Mouse (Mus musculus): Measurements from ENCODE around the gene Prcp.

DNA sequence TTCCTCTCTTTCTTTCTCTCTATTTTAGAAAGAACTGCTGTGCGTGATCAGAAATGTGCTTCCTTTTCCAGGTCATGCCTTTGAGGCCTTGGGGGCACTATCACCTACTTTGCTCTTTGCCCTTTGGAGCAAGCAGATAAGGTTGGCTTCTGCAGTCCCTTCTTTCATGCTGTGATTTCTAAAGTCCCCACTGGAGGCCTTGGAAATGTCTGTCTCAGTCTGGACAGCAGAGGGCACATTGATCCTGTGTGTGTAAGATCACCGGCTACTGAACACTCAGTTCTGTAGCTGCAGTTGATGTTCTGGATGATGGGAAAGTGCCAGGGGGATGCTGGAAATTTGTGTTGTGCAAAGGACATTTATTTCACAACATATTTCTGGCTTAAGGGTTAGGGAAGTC, 22.8 kb downstream of the Prcp start:
- TF ChIP-seq POLR2A (IDR thresholded peaks at IDR 0.05; ENCODE audit: low read depth, low read length) (no peak), CTCF (IDR thresholded peaks at IDR 0.05; ENCODE audit: extremely low read depth, insufficient read depth, insufficient read length, insufficient replicate concordance) (no peak)
